Mouse (Mus musculus) liver, embryonic 14.5 days (tissue): ENCODE measurements around the gene Ube2h. TPM values are rescaled to one million over a fixed set of nuclear protein-coding genes. Genes with fewer than 3 reads are reported as not detected.

Experiments used
- ATAC-seq: fragments of 200-750 bp; cut with Nextera tagmentation; 2 replicates; pipeline ENCODE4 v1.8.0; 2017; ENCODE audit warnings: moderate number of reproducible peaks, mild to moderate bottlenecking, moderate library complexity; ENCODE audit not compliant: insufficient read depth
- DNase-seq, 3 experiments: peaks; one replicate each; pipeline ENCODE4 v3.0.0-alpha.2; 2012 to 2013; ENCODE audit warnings: low read depth in 3 of 3, low spot score in 3 of 3
- H3K27ac ChIP-seq: fragments of 300-500 bp; sonication (generic); 2 replicates; pipeline ENCODE4 v1.5.1; 2014; ENCODE audit warnings: moderate library complexity, mild to moderate bottlenecking, control low read depth, inconsistent platforms
- H3K27me3 ChIP-seq: fragments of 300-500 bp; sonication (generic); 2 replicates; pipeline ENCODE4 v1.6.1; 2014; ENCODE audit warnings: mild to moderate bottlenecking, low read length, moderate library complexity; ENCODE audit not compliant: control insufficient read depth, insufficient read depth
- H3K36me3 ChIP-seq: fragments of 300-500 bp; sonication (generic); replicated peaks from 2 replicates; pipeline ENCODE4 v1.6.1; 2014; ENCODE audit warnings: low read depth; ENCODE audit not compliant: control insufficient read depth, insufficient read depth
- H3K4me1 ChIP-seq, 2 experiments: fragments of 200-500 bp in 1 of 2; fragments of 300-500 bp in 1 of 2; sonication (generic) in 1 of 2; replicated peaks; 2 replicates each; pipeline ENCODE4 v1.6.1; 2012 to 2014; ENCODE audit warnings: antibody characterized with exemption in 1 of 2, inconsistent platforms in 1 of 2, low read length in 1 of 2; ENCODE audit not compliant: control insufficient read depth in 2 of 2, insufficient read depth in 2 of 2
- H3K4me2 ChIP-seq: fragments of 300-500 bp; sonication (generic); 2 replicates; pipeline ENCODE4 v1.6.1; 2014; ENCODE audit warnings: low read depth, mild to moderate bottlenecking, control low read depth, moderate library complexity
- H3K4me3 ChIP-seq, 2 experiments: fragments of 200-500 bp in 1 of 2; fragments of 300-500 bp in 1 of 2; sonication (generic) in 1 of 2; 2 replicates each; pipeline ENCODE4 v1.5.1; 2012 to 2014; ENCODE audit warnings: low read depth in 2 of 2, low read length in 2 of 2, mild to moderate bottlenecking in 2 of 2, control low read depth in 1 of 2, inconsistent platforms in 1 of 2, moderate library complexity in 1 of 2; ENCODE audit not compliant: insufficient read depth in 1 of 2
- H3K9ac ChIP-seq: fragments of 300-500 bp; sonication (generic); replicated peaks from 2 replicates; pipeline ENCODE4 v1.6.1; 2014; ENCODE audit warnings: mild to moderate bottlenecking, control low read depth, moderate library complexity
- H3K9me3 ChIP-seq: fragments of 300-500 bp; sonication (generic); 2 replicates; pipeline ENCODE4 v1.6.1; 2016; ENCODE audit warnings: low read length, mixed read lengths; ENCODE audit not compliant: control insufficient read depth
- CTCF ChIP-seq: IDR thresholded peaks from 2 replicates; pipeline ENCODE4 v1.5.1; 2016; ENCODE audit warnings: antibody characterized with exemption, low read depth, control low read depth
- EP300 ChIP-seq: IDR thresholded peaks from 2 replicates; pipeline ENCODE4 v1.6.1; 2016; ENCODE audit warnings: antibody characterized with exemption, low read depth
- WGBS: fragments of 180-500 bp; shearing (Covaris S2); extraction: QIAGEN DNeasy Blood & Tissue Kit; methylation state at CpG from one replicate; pipeline ENCODE4 v1.1.7; 2014; ENCODE audit not compliant: insufficient replicate concordance; 5-methylcytosine and 5-hydroxymethylcytosine counted together
- polyA plus RNA-seq, 2 experiments: library from polyadenylated mRNA; depleted of rRNA in 1 of 2; stranded (reverse) in 1 of 2; unstranded in 1 of 2; fragments of >200 nt; fragmentation: Nextera tagmentation in 1 of 2; extraction: Ambion mirVana in 1 of 2; gene quantifications; 2 replicates each; pipeline versions ENCODE4 v1.2.1 to v1.2.3; 2012 to 2014

Gene Ube2h
- polyA plus RNA-seq, 2 experiments, result 18.7 to 27.4 TPM

DNA sequence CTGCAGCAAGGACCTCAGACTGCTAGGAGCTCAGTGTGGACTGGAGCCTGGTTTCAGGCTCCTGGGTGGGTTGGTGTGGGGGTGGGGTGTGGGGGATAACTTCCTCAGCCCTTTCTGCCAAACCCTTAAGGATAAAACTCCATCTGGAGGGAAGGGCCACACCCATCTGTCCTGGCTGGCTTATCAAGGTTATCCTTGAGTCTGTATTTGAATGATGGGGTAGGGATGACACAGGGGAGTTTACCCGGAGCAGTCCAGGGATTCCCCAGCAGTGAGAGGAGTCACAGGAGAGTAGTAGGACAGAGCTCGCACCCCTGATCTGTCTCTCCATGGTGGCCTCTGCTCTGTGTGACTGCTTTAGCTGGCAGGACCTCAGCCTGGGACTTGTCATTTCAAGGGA is 124.0 kb downstream of the Ube2h start:
- H3K9ac ChIP-seq, result no peak overlapping the region
- TF ChIP-seq CTCF, result no peak
- no peak for TF ChIP-seq EP300
- no peak overlapping the region for H3K4me2 ChIP-seq
- DNase-seq (no peak), ATAC-seq (no peak)
- no peak overlapping the region for H3K27ac ChIP-seq
- peaks cover 90% of the 10 kb centered on the region for H3K27me3 ChIP-seq
- WGBS, result 27% methylated on average over 2 of the region's 2 CpGs
- no peak overlapping the region for H3K4me3 ChIP-seq
- no peaks in the 10 kb centered on the region for H3K36me3 ChIP-seq
- 0 out of 4 replicates have a peak, but pooled peaks cover 0 to 2% of the 10 kb centered on the region in 2 experiments for H3K4me1 ChIP-seq
- H3K9me3 ChIP-seq, result no peaks in the 10 kb centered on the region

DNA sequence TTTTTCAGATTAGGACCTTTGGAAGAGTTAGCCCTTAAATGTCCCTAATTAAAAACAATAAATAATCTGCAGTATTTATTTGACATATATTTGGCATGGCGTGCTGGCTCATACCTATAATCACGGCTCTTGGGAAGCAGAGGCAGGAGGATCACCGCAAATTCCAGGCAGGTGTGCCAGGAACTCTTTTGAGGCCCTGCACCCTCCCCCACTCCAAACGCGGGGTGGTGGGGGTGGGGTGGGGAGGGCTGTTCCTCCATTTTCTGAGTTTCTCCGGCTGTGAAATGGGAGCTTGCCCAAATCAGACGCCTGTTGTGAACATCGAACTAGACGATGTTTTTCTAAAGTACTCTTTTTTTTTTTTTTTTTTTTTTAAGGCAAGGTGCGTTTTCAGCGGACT is 125.3 kb downstream of the Ube2h start:
- Histone ChIP-seq H3K4me3 (no peak overlapping the region), H3K9ac (no peak overlapping the region), H3K27ac (no peak overlapping the region), H3K9me3 (no peaks in the 10 kb centered on the region), H3K36me3 (no peaks in the 10 kb centered on the region), H3K4me1 (0 out of 4 replicates have a peak, but pooled peaks cover 0 to 2% of the 10 kb centered on the region in 2 experiments), H3K27me3 (peaks cover 94% of the 10 kb centered on the region), H3K4me2 (no peak overlapping the region)
- DNase-seq, result no peak
- no peak for ATAC-seq
- no peak for TF ChIP-seq CTCF
- no peak for TF ChIP-seq EP300
- 16% methylated on average over 11 of the region's 11 CpGs for WGBS

DNA sequence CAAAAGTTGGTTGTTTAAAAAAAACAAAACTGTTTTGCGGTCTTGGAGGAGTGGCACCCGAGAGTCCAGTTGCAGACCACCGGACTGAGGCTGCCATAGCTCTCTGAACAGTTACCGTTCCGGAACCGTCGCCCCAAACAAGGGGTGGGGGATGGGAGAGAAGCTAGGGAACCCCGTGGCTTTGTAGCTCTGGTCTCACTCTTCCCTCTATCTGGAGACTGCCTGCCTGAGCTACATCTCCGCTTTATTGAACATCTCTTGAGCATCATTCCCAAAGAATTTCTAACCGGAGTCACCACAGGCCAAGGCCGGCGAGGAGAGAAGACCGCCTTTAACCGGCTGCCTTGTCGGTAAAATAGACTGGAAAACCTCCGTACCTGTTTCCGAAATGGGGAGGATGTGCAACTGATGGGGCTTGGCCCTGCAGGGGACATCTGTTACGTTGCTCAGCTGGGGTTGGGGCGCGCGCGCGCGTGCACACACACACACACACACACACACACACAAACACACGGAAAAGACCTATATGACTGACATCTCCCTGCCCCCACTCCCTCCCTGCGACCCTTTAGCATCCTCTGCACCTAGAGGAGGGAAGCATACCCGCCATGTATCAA is 126.2 kb downstream of the Ube2h start:
- H3K4me2 ChIP-seq, result no peak overlapping the region
- WGBS, result 2% methylated on average over 27 of the region's 27 CpGs
- peaks cover 2 to 4% of the 10 kb centered on the region in 2 experiments; a peak in 1 of 4 replicates for H3K4me1 ChIP-seq
- H3K27ac ChIP-seq, result no peak overlapping the region
- H3K27me3 ChIP-seq, result peaks cover 97% of the 10 kb centered on the region
- no peak for DNase-seq
- TF ChIP-seq CTCF (no peak), EP300 (no peak)
- no peak overlapping the region for H3K4me3 ChIP-seq
- no peak for ATAC-seq
- H3K9me3 ChIP-seq, result no peaks in the 10 kb centered on the region
- no peak overlapping the region for H3K9ac ChIP-seq
- no peaks in the 10 kb centered on the region for H3K36me3 ChIP-seq

DNA sequence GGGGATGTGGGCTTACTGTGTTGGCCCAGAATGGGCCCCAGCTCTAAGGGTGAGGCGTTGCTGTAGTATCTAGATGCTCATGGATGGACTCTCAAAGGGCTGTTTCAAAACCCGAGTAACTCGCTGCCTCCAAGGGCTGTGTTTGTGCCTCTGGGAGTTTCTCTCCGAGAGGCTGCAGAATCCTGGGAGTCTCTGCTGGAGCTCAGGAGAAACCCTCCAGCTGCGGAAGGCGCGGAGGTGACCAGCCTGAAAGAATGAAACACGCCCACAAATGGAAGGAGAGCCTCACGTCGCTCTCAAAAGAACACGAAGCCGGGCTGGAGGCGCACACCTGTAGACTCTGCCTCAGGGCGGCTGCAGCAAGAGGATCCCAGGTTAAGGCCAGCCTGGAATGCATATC is 127.0 kb downstream of the Ube2h start:
- no peak overlapping the region for H3K9ac ChIP-seq
- TF ChIP-seq EP300, result no peak
- no peak for TF ChIP-seq CTCF
- DNase-seq (no peak), ATAC-seq (no peak)
- no peaks in the 10 kb centered on the region for H3K9me3 ChIP-seq
- H3K36me3 ChIP-seq, result no peaks in the 10 kb centered on the region
- H3K4me2 ChIP-seq, result no peak overlapping the region
- peaks cover 99% of the 10 kb centered on the region for H3K27me3 ChIP-seq
- no peak overlapping the region for H3K27ac ChIP-seq
- peaks cover 2 to 4% of the 10 kb centered on the region in 2 experiments; a peak in 1 of 4 replicates for H3K4me1 ChIP-seq
- 3% methylated on average over 14 of the region's 14 CpGs for WGBS
- no peak overlapping the region for H3K4me3 ChIP-seq

DNA sequence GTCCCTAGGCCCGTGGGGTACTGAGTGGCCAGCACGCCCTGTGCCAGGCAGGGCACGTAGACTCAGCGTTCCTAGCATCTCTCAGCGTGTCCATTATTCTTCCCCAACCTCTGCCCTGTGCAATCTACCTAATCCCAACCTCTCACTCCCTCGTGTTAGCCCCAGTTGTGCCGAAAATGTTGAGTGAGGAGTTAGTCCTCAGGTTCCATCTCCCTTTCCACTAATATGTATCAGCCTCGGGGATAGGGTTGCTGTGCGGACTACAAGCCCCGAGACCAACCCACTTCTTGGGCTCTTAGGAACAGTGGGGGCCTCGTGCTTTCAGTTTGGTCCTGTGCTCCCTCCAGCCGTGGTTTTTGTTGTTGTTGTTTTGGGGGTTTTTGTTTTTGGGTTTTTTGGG is 127.8 kb downstream of the Ube2h start:
- Histone ChIP-seq H3K4me1 (peaks cover 2 to 4% of the 10 kb centered on the region in 2 experiments; a peak in 1 of 4 replicates), H3K36me3 (no peaks in the 10 kb centered on the region), H3K27ac (no peak overlapping the region), H3K4me3 (no peak overlapping the region; a peak in 1 of 4 replicates), H3K4me2 (no peak overlapping the region), H3K27me3 (peaks cover 100% of the 10 kb centered on the region), H3K9ac (no peak overlapping the region), H3K9me3 (no peaks in the 10 kb centered on the region)
- under 1% methylated on average over 12 of the region's 12 CpGs for WGBS
- no peak for ATAC-seq
- TF ChIP-seq CTCF, result no peak
- TF ChIP-seq EP300, result no peak
- DNase-seq, result no peak
